Mouse (Mus musculus): ENCODE measurements around the gene Lipn. TPM values are rescaled to one million over a fixed set of nuclear protein-coding genes. Genes with fewer than 3 reads are reported as not detected.

The Lipn gene
- not detected for total RNA-seq (2021)
- long read RNA-seq, experiment 1, result 0 reads
- long read RNA-seq, experiment 2, result 0 reads

DNA sequence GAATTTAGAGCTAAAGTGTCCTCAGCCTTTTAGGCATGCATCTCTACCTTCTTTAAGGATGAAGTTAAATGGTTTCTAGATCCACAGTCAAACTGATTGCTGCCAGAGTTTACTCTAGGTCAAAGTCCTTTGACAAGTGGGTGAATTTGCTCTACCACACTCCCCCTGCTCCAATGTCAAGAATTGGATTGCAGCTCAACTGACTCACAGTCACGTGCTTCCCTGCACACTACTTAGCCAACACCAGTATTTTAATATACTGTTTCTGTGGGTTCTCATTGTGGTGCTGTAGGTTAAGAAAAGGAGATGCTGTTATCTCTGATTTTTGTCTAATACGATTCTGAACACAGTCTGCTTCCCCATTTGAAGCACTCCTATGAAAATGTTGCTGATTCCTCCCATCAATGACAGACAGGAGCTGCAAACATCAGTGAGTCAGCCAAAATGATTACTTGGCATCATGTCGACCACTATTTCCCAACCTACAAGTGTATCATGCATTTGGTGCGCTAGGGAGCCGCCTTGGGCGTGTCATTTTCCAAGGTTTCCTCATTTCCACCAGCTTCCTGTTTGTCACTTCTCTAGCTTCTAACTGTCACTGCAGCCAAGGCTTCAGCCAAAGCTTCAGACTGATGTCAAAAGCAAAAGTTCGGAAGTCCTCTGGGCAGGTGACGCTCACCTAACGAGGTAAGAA, at the start of gene Lipn:
Gene Lipn, plus strand, starts transcription at position 580 of the 694 bp plus-strand sequence.
- intact Hi-C loops (cut with DNase I), result no loop called here
- no peak for DNase-seq

DNA sequence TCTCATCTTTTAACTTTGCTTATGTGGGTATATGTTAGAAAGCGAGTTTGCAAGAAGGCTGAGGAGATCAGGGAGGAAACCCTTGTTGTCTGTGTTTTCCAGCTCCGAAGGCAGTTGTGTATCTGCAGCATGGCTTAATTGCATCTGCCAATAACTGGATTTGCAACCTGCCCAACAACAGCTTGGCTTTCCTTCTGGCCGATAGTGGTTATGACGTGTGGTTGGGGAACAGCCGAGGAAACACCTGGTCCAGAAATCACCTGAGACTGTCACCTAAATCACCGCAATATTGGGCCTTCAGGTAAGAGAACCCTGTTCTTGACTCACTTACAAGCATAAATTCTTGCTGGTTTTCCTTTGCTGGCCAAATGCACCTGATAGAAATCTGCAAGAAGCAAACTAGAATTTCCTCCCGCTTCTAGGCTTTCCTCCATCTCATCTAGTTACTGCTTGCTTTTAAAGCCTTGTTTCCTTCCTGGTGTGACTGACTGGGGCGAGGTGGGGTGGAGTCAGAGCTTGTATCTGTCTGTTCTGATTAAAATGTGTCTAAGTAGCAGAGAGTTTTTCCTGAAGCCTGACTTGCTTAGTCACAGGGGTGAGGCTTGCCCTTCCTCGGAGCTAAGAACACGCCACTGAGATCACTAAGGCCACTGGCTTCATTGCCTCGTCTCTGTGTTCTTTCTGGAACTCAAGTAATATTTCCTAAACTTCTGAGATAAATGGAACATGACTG, 45.6 kb upstream of the Lipn start:
- no peak for DNase-seq
- intact Hi-C loops (cut with DNase I), result loop anchor here (5.0 kb wide), 1 partner anchor 639 kb away; no protein-coding TSS in a partner anchor

DNA sequence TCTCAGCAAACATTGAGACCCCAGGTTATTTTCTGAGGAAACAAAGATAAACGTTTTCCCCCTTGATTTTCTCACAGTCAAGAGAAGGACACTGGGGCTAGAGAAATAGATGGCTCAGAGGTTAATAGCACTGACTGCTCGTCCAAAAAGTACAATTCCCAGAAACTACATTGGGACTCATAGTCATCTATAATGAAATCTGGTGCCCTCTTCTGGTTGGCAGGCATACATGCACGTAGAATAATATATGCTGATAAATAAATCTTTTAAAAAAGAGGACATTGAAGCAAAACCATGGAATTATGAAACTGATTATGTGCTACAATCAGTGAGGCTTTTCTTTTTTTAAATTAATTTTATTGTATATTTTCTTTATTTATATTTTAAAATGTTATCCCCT, 44.4 kb upstream of the Lipn start:
- intact Hi-C loops (cut with DNase I), result loop anchor here (5.0 kb wide), 1 partner anchor 640 kb away; no protein-coding TSS in a partner anchor
- DNase-seq, result no peak

DNA sequence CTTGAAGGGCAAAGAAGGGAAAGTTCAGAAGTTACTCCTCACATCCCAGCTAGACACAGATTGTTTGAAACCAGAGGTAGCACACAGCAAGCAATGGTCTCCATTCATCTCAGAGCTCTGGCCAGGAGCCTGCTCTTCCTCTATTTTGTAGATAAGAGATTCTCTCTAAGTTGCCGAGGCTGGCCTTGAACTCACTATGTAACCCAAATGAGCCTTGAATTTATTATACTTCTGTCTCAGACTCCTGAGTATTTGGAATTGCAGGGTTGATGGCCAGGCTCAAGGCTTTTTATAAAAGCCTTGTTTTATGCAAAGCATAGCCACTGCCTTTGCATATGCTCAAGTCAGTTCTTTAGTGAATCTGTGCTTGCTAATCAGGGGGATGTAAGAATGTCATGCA, 27.4 kb upstream of the Lipn start:
- intact Hi-C loops (cut with DNase I), result no loop called here

DNA sequence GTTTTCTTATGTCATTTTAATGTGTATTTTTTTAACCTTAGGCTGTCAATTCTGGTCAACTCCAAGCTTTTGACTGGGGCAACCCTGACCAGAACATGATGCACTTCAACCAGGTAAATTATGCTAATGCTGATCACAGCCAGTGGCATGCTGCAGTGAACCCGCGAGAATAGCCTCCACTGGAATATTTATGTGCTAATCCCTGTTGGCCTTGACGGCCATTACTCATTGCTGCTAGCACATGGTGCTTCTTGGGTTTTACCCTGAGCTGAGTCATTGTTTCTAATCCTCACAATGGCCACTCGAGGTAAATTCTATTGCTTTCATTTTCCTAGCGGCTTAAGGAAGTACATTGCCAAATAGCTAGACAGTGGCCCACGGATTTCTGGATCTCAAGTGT, 24.1 kb upstream of the Lipn start:
- intact Hi-C loops (cut with DNase I), result no loop called here

More for the DNA sequence above, 27.4 kb upstream of the Lipn start:
- no peak for DNase-seq

DNA sequence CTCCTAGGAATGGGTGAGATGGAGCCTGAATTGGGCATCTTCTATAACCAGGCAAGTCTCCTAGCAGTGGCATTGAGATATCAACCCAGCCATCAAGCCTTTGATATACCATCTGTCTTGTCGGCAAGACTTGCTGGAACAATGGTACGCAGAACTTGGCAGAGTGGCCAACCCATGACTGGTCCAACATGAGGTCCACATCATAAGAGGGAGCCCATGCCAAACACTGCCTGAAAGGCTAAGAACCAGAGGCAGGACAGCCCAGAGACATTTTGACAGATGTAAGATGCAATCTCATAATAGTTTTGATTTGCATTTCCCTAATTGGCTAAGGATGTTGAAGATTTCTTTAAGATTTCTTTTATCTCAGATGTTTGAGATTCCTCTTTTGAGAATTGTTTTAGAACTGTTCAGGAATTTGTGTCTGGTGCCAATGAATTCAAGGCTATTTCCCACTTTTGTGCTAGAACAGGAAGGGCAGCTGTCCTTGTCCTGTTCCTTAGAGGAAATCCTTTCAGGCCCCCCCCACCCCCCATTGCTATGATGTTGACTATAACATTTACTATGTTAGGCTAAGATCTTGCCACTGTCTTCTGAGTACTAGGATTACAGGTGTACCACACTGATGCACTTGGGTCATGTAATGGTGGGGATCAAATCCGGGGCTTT, 17.7 kb upstream of the Lipn start:
- intact Hi-C loops (cut with DNase I), result no loop called here
- DNase-seq, result no peak

More for the DNA sequence above, 24.1 kb upstream of the Lipn start:
- DNase-seq, result no peak

DNA sequence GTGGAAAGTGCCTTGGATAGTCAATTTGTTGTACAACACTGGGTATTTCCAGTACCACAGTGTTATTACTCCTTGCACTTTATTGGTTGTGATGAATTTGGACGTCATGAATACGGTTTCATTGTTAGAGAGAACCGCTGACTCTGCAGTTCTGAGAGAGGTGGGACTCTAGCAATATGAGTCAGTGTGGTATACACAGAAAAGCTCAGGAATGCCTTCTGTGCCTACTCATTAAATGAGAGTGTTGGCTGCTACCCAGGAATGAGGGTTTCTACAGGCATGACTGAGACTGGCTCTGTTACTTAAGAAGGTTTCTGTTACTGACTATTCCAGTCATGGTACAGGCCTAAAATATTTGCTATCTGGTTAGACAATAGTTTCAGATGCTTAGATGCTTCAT, 15.7 kb upstream of the Lipn start:
- intact Hi-C loops (cut with DNase I), result no loop called here
- DNase-seq, result no peak

DNA sequence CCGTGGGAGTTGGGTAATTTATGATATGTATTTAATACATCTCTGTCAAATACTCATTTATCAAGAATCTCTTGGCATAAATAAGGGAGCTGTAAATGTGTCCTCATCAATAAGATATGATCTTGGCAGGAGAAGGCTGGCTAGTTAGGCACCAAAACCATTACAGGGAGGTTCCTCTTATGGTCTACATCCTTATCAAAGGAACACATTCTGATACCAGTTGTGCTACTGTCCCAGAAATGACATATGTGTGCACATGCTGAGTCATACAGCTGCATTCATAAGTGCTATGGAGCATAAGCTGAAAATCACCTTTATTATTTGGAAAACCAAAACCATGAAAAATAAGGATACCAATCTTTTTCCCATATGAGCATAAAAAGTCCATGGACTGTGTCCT, 3.6 kb upstream of the Lipn start:
- DNase-seq, result no peak
- intact Hi-C loops (cut with DNase I), result no loop called here

DNA sequence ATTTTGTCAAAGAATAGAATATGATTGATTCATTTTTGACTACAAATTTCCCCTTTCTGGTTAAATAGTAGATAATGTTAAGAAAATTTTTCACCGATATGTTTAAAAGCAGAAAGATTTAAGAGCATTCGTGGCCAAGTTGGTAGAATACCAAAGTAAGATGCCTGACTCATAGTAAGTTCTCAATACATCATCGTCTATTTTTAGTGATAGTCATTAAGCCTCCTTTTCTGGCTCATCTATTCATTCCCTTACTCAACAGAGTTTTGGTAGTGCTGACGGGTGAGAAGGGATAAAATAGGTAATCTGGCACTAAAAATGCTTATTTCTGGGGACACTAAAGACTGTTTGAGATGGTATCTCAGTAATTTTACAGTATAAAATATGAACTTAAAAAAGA, 3.1 kb upstream of the Lipn start:
- intact Hi-C loops (cut with DNase I), result no loop called here
- no peak for DNase-seq

DNA sequence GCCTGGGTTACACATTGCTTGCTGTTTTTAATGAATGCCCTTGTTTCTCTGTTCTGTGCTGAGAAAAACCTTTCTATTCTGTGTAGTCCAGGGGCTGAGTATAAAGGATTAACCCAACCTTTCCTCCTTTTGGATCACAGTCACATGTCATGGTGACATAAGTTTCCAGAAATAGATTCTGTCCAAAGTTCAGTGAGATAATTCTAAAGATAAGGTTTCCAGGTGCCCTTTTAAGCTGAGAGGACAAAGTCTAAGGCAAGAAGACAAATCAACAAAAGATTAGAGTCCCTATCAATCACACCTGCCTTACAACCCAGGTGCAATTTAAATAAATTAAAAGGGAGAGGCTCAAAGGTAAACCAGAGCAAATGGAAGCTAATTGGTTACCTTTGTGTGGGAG, 7.1 kb downstream of the Lipn start:
- intact Hi-C loops (cut with DNase I), result no loop called here
- DNase-seq, result no peak

DNA sequence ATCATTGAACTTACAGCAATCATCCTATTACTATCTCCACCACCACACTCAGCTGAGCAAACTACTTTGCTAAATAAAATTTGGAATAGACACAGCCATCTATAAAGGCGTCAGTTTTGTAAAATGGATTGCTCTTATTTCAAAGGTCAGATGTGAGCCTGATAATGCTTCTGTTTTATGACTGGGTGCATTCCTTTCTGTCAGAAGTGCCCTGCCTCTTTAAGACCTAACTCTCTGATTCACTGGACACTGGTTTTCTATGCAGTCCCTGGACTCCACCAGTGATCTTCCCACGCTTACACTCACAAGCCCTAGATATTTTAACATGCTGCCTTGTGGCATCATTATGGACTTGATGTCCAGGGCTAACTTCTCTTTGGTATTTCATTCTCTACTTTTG, 11.0 kb downstream of the Lipn start:
- intact Hi-C loops (cut with DNase I), result no loop called here
- no peak for DNase-seq

DNA sequence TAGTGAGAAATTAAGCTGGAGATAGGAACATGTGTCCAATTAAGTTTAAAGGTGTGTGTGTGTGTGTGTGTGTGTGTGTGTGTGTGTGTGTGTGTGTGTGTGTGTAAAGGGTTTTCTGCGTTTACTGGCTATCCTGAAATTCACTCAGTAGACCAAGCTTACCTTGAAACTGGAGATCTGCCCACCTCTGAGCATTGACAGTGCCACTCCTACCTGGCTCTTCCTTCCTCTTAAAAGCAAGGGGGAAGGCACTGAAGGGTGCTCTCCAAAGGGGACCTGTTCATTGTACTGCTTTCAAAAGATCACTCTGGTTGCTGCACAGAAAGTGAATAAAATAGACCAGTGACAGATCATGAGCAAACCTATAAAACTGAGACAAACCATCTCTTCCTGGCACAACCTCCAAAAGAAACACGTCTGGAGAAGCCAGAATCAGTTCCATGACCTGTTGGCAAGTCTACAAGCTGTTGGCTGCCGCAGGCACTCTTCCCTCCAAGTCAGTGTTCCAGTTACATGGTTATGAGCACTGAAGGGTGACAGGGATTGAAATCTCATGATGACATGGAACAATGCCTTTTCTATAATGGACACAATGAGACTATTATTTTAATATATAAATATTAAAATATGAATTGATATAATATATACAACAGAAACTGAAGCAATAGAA, 22.0 kb downstream of the Lipn start:
- no peak for DNase-seq
- intact Hi-C loops (cut with DNase I), result no loop called here

DNA sequence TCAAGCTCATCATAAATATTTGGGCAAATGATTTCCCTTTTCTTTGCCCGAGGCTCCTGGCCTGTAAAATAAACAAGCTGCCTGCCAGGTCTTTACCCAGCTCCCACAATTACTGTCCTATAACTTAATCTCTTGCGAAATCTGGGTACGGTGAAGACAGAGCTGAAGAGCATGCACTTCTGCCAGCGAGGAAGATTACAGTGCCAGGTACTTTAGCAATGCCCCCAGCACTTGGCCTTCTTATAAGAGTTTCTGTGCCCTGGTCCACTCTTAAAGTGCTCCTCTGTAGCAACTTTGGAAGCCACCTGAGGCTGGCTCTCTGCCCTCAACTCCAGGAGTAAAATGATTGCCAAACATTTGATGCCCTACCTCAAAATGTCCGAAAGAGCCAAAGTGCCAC, 28.2 kb downstream of the Lipn start:
- DNase-seq, result no peak
- intact Hi-C loops (cut with DNase I), result no loop called here

DNA sequence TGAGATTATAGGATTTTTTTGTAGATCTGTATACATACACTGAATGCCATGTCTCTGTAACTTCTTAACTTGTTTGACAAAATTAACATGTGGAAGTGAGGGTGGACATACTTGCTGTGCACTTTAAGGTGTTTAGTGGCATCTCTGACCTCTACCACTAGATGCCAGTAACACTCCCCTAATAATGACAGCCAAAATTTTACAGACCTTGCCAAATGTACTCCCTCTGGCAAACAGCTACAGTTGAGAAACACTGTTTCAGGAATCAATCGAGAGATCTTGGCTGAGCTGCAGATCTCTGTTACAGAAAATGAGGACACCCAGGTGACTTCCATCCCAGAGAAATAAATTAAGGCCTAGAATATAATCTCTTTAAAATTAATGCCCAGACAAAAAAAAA, 29.1 kb downstream of the Lipn start:
- DNase-seq, result no peak
- intact Hi-C loops (cut with DNase I), result no loop called here

DNA sequence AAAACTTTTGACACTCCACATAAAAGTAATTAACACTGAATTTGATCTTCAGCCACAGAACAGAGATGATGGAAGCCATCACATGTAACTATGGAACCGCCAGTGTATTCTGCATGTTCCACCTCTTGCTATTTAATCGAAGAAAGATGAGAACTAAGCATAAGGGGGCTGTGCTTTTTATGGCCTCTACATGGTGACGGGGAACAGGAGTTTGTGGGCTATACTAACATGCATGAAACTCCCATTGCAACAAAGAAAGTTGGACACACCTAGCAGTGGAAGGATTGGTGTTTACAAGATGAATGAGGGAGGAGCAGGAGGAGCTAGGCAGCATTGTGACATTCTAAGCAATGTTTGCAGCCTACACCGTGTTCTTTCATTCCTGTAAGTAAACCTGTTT, 33.5 kb downstream of the Lipn start, which contains the start of gene Lipm:
Gene Lipm, plus strand, starts transcription at position 301 of the 400 bp plus-strand sequence.
- DNase-seq, result no peak
- intact Hi-C loops (cut with DNase I), result no loop called here

DNA sequence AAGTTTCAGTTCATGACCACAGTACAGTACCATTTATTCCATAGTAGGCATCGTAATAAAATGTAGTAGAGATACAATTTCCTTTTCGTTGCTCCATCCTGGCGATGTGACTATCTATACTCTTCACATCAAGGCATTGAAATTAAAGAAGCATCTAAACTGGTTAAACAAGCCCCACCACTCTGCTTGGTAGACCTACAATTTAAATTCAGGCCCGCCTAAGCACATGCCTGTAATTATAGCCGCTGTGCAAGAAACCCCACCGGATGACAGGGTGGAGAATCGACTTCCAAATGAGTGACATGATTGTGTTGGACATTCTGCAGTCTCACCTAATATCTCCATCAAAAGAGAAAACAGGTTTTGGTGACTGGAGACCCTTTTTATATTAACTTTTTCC, 34.7 kb downstream of the Lipn start:
- DNase-seq, result no peak

DNA sequence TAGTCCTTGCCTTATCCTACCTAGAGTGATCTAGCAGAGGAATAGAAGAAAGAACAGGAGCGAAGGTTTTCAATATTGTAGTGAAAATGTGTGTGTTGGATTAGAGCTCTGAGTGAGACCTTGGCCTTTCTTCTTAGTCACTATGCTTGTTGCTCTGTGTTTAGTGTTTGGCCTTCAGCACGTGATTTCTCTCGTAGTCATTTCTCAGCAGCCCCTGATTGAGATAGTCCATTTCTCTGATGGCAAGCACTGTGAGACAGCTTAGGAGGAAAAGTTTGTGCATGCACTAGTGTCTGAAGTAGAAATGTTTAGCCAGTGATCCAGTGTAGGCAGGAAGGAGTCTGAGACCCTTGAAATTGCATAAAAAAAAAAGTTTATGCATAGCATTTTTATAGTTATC, 37.7 kb downstream of the Lipn start:
- intact Hi-C loops (cut with DNase I), result no loop called here
- DNase-seq, result no peak

More for the DNA sequence above, 34.7 kb downstream of the Lipn start:
- intact Hi-C loops (cut with DNase I), result no loop called here

DNA sequence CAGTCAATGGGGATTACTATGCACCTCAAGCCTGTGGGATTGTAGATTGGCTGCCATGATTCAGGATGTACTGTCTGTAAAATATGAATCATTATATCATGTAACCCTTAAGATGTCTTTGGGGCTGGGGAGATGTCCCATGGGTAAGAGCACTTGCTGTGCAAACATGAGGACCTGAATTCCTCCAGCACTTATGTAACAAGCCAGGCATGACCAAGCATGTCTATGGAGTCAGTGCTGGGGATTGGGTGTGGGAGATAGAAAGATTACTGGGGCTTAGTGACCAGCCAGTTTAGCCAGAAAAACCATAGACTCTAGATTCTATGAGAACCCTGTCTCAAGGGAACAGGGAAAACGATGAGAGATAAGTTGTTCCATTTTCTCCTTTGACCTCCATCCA, 51.9 kb downstream of the Lipn start:
- DNase-seq, result no peak
- intact Hi-C loops (cut with DNase I), result no loop called here

DNA sequence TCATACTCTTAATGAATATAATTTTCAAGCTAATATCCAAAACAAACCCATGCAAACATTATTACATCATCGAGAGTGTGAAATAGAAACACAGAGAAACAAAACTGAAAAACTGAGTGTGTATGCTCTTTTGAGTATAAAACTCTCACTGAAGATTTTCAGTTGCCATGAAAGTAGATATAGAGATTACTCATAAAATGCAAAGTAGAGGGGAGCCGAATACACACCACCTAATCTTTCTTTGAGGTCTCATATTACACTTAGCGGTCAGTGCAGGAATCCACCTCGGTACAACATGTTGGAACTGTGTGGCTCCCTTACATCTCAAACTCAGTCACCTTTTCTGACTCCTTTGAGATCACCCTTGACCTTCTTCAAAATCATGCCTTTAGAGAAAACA, 52.5 kb downstream of the Lipn start:
- intact Hi-C loops (cut with DNase I), result no loop called here
- no peak for DNase-seq

DNA sequence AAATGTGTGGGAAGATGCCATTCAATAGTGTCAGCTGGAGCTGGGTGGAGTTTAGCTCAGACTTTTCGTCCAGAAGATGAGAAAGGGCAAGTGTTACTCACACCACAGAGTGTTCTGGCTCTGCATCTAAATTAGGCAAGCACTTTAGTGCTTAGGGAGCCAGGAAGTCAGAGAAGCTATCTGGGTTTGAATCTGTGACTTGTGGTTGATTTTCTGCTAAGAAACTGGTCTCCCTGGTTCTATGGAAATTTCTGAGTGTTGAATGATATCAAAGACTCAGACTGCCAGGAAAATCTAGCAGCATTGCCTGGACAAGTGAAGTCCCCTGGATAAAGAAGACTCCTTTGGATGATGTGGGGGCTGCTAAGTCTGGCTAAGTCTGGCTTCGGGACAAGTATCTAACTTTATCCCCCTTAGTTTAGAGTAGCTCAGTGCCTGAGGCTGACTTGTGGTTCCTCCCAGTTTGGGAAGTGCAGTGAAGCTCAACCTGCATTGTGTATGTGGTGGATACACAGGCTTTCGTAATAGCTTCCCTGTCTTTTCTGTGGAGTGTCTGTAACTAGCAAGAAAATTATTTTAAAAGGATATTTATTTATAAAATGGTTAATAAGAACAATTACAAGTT, 53.1 kb downstream of the Lipn start:
- intact Hi-C loops (cut with DNase I), result no loop called here
- no peak for DNase-seq
